Mouse (Mus musculus): Measurements from ENCODE around the gene Sumo1. TPM values are rescaled to one million over a fixed set of nuclear protein-coding genes. Genes with fewer than 3 reads are reported as not detected.
"Not testable (repeated sequence)": the region's sequence is repeated elsewhere in the genome, so short reads cannot be mapped to it uniquely, and the experiment has no call there.

The Sumo1 gene
- total RNA-seq, 2 experiments from 2014 or later, result 103 to 110 TPM

DNA sequence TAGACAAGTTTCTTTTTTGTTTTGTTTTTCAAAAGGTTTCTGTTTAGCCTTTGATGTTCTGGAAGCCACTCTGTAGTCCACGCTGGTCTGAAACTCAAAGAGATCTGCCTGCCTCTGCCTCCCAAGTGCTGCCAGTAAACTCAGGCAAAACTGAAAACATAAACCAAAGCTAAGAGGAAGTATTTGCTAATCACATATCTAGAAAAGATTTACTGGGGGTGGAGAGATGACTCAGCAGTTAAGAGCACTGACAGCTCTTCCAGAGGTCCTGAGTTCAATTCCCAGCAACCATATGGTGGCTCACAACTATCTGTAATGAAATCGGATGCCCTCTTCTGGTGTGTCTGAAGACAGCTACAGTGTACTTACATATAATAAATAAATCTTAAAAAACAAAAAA lies 24.1 kb downstream of the Sumo1 start:
- intact Hi-C loops (cut with DNase I); DNase-seq (ENCODE audit: low spot score in 2 of 2): not testable (repeated sequence)

DNA sequence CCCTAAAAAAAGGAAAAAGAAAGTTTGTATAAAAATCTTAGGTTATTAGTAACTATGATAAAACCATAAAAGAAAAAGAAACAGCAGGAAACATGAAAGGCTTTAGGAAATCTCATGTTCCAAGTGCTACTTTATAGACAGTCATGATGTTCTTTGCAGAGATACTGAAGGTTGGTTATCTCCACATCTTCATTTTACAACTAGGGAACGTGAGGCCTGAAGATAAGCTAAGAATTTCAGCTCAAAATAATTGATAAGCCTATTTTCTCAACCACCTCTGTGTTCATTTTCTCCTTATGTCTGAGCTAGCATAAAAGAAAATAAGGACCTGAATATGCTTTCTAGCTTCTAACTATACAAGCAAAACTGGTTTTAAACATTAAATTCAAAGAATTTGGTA lies 28.1 kb downstream of the Sumo1 start:
- no peak for DNase-seq (ENCODE audit: low spot score in 2 of 2)
- intact Hi-C loops (cut with DNase I), result no loop called here

DNA sequence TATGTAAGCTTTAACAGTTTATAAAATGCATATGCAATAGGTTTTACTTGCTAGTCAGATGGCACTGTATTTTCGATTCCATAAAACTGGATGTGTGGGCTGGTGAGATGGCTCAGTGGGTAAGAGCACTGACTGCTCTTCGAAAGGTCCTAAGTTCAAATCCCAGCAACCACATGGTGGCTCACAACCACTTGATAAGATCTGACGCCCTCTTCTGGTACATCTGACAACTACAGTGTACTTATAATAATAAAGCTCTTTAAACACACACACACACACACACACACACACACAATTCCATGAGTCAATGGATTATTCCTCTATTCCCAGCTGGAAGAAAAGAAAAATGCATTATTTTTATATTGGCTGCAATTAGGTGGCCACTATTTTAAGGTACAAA lies 32.3 kb downstream of the Sumo1 start:
- intact Hi-C loops (cut with DNase I), result no loop called here
- DNase-seq (ENCODE audit: low spot score in 2 of 2), result peak in 1 of 2 experiments; percentile 28

DNA sequence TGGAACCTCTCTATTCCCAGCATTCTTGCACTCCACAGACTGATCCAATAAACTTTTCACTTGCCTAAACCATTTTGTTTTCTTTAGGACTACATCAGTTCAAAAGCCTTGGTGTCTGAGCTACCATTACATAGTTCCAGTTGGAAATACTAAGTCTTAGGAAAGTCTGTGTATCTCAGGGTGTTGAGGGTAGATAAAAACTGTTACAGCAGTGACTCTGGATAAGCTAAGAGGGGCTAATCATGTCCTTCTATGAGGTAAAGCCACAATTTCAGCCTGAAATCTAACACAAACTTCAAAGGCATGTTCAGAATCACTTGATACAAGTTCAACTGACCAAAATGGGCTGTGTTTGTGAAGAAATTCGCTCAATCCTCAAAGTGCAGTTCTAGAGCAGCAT lies 34.3 kb downstream of the Sumo1 start:
- intact Hi-C loops (cut with DNase I), result no loop called here
- no peak for DNase-seq (ENCODE audit: low spot score in 2 of 2)

DNA sequence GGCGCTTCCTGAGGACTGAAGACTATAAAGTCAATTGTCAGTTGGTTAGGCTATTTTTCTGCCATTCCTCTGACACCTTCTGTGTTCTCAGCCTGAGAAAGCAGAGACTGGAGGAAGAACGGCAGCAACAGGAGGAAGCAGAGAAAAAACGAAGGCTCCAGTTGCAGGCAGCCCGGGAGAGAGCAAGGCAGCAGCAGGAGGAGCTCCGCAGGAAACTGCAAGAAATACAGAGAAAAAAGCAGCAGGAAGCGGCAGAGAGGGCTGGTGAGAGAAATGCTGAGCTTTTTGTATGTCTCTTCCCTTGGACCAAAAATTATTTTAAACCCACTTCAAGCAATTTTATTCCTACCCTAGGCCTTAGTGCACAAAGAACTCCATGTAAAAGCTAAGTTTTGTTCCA lies 37.6 kb downstream of the Sumo1 start:
- peak in 1 of 2 experiments; percentile 13 for DNase-seq (ENCODE audit: low spot score in 2 of 2)
- intact Hi-C loops (cut with DNase I), result no loop called here

DNA sequence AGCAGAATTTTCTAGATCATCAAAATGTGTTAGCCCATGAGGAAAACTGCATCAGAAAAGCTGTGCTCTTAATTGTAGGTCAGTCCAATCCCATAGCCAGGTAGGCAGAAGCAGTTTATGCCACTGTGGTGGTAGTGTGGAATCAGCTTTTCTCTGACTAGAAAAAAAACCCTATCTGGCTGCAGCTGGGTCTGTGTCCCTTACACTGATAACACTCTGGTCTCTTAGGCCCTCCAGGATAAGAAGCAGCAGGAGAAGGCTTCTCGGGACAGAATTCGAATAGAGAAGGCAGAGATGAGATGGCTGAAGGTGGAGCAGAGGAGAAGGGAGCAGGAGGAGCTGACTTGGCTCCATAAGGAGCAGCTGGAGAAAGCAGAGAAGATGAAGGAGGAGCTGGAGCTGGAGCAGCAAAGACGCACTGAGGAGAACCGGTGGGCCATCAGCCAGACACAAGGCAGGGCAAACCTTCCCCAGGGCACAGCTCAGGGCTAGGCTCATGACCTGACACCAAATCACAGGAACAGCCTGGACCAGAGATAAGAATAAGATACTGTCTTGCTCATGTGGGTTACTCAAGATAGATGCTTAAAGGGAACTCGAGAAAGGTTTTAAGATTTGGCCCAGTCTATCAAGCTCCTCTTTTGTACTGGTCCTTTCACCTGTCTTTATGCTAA lies 38.5 kb downstream of the Sumo1 start:
- DNase-seq (ENCODE audit: low spot score in 2 of 2), result no peak
- intact Hi-C loops (cut with DNase I), result no loop called here

DNA sequence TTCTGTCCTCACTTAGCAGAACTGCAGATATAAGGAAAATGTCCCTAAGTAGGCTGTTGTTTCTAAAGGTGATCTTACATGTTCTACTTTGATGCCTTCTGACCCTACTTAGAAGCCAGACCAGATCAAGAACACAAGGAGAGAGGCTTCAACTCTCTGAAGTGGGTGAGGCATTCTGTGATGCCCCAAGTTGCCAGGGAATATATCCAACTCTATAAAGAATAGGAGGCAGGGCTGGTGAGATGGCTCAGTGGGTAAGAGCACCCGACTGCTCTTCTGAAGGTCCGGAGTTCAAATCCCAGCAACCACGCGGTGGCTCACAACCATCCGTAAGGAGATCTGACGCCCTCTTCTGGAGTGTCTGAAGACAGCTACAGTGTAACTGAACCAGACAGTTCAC lies 40.3 kb downstream of the Sumo1 start:
- DNase-seq (ENCODE audit: low spot score in 2 of 2); intact Hi-C loops (cut with DNase I): not testable (repeated sequence)

DNA sequence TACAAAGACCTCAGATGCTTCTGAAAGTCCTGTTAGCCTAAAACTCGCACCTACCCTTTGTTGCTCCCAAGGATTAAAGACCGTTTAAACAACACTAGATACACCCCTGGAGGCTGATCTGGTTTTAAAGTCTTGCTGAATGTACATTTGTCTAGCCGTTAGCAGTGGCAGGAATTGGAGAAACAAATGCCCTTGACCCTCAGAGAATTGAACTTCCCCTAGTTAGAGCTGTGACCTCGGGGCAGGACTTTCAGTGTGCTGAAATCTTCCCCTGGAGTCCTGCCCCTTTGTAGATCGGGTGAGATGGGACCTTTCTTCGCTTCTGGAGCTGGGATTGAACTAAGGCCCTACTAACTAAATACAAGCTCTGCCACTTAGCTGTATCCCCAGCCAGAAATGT lies 41.4 kb downstream of the Sumo1 start:
- intact Hi-C loops (cut with DNase I), result no loop called here
- DNase-seq (ENCODE audit: low spot score in 2 of 2), result no peak

DNA sequence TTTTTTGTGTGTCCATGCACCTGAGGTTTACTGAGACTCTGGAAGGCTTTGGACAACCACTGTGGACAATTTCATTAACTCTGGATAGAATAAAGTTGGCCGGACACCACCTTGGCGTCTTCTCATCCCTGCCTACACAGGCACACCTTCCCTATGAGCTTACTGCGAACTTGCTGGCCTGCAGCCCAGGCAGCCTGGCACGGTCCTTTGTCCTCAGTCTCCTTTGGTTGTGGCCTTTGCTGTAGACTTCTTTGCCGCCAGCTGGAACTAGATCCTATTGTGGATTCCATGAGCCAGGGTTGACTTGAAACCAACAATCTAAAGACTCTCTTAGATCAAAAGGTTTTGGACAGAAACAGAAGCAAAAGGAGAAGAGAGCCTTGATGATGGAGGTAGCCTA lies 45.2 kb downstream of the Sumo1 start:
- intact Hi-C loops (cut with DNase I), result no loop called here
- no peak for DNase-seq (ENCODE audit: low spot score in 2 of 2)

DNA sequence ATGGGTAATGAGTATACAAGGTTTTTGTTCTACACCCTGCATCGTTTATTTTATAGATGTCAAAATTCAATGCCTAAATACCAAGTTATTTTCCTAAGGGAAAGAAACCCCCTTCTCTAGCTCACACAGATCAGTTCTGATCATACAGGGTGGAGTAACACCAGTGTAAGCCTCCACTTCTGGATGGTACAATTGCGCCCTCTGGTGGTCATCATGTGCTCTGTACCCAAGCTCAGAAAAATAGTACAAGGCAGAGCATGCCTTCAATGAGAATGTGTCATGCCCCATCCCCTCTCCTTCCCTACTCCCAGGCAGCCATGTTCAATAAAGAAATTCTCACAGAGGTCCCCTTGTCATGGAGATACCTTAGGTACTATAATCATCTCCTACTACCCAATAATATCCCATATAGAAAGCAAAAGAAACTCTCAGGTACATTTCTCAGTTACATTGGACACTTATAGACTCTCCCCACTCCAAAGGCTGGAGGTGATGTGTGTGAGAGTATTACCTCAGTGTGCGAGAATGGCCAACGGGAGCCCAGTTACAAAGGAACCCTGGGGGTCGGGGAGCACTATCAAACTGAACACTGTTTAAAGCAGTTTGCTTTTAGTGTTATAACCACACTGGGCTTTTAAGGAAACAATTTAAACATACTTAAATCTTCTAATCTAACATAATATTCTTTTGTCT lies 47.2 kb downstream of the Sumo1 start:
- DNase-seq (ENCODE audit: low spot score in 2 of 2), result peak; percentile 69 to 86
- intact Hi-C loops (cut with DNase I), result loop anchor here (1.0 to 5.0 kb wide), 3 partner anchors 307 to 851 kb away; no protein-coding TSS in a partner anchor

DNA sequence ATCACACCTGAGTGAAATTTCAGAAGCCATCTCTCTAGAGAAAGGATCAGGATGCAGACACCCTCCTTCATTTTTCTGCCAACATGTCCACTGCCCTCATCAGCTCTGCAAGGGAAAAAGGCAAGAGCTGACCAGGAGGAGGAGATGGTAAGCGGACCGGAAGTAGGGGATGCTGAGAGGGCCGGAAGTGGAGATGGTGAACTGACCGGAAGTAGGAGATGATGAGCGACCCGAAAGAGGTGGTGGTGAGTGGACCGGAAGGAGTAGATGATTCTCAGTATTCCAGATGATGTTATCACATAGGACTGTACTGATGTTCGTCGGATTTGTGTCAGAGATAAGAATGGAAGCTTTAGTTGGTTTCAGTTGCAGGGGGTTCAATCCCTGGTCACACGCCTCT lies 51.4 kb downstream of the Sumo1 start:
- intact Hi-C loops (cut with DNase I), result loop anchor here (5.0 kb wide), 1 partner anchor 362 kb away; the partner anchor contains the start of gene Cdk15
- no peak for DNase-seq (ENCODE audit: low spot score in 2 of 2)

DNA sequence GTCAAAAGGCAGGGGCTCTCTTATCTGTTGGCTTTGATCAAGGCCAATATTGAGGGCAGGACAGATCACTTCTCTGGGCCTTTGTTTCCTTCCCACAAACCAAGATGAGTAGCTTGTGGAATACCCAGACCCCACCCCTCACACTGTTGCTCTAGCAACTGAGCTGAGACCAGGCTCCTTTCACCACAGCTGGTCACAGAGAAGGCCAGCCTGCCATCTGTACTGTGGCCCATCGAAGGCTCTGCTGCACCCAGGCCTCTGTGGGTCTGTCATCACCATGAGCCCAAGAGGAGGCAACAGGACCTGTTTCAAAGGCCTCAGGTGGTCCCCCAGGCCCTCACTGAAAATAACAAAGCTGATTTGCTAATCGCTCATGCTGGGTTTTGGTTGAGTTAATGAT lies 55.6 kb downstream of the Sumo1 start:
- intact Hi-C loops (cut with DNase I), result loop anchor here (5.0 kb wide), 1 partner anchor 358 kb away; the partner anchor contains the start of gene Cdk15

DNA sequence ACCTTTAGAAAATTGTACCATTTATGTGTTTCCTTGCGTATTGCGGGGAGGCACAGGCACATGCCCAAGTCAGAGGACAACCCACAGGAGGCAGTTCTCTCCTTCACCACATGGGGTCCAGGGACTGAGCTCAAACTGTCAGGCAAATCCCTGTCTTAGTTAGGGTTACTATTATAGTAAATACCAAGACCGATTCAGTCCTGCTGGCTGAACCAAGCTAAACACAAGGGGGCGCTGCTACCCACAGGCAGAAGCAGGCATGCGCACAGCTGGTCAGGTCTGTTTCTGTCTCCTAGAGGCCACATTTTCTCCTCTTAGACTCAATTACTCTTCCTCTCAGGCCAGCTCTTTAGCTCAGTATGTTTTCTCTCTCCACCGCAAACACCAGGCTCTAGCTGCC lies 56.8 kb downstream of the Sumo1 start:
- intact Hi-C loops (cut with DNase I), result no loop called here

More for the DNA sequence above, 55.6 kb downstream of the Sumo1 start:
- no peak for DNase-seq (ENCODE audit: low spot score in 2 of 2)

DNA sequence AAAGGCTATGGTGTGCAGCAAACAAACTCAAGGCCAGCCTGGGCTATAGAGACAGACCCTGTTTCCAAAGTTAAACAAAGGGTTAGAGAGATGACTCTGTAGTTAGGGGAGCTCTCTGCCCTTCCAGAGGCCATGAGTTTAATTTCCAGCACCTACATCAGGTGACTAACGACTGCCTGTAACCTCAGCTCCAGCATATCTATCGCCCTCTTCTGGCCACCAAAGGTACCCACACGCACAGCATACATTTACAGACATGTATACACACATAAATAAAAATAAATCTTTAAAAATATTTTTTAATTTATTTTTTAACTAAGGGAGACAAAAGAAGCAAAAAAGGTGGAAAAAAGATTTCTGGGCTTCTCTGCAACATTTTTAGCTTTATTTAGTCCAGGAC lies 59.7 kb downstream of the Sumo1 start:
- no peak for DNase-seq (ENCODE audit: low spot score in 2 of 2)

More for the DNA sequence above, 56.8 kb downstream of the Sumo1 start:
- peak; percentile 42 to 73 for DNase-seq (ENCODE audit: low spot score in 2 of 2)

DNA sequence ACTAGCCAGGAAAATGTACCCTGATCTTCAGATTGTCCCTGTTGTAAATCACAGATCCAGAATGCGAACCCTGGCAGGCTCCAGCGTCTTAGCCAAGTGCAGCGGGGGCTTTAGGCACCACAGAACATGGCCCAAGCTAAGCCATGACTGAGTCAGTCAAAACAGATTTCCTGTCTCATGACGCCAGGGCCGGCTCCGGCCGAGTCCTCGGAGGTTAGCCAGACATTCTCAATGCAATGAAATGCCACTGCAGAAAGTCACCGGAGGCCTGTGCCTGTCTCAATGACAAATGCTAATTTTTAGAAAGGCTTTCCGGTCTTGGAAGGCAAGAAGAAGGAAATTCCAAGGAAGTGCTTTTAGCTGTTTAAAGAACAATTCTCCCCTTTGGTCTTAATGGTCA lies 60.7 kb downstream of the Sumo1 start:
- intact Hi-C loops (cut with DNase I), result no loop called here
- DNase-seq (ENCODE audit: low spot score in 2 of 2), result no peak

More for the DNA sequence above, 59.7 kb downstream of the Sumo1 start:
- intact Hi-C loops (cut with DNase I), result no loop called here

DNA sequence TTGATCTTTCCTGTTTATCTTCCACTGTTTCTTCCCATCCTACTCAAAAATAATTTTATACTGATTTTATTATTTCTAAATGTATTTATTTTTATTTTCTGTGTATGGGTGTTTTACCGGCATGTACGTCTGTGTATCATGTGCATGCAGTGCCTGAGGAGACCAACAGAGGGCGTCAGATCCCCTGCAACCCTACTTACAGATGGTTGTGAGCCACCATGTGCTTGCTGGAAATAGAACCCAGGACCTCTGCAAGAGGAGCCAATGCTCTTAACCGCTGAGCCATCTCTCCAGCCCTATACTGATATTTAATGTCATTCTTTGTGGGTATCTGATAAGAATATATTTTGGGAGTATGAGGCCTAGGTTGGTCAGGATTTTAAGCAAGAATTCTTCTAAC lies 61.2 kb downstream of the Sumo1 start:
- intact Hi-C loops (cut with DNase I), result no loop called here
- no peak for DNase-seq (ENCODE audit: low spot score in 2 of 2)

DNA sequence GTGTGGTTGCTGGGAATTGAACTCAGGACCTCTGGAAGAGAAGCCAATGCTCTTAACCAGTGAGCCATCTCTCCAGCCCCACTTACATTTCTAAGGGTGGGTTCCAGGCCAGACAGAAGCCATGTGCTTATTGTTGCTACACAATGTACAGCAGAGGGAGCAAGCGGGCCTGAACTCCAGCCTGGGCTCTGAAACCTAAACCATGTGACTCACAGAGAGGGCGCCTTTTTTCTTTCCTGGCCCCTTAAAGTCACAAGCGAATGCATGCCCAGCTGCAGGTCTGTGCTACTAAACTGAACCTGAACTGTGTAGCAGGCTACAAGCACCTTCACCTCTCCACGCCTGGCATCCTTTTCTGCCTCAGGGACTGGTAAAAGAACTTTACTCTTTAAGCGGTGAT lies 61.7 kb downstream of the Sumo1 start:
- no peak for DNase-seq (ENCODE audit: low spot score in 2 of 2)
- intact Hi-C loops (cut with DNase I), result no loop called here

DNA sequence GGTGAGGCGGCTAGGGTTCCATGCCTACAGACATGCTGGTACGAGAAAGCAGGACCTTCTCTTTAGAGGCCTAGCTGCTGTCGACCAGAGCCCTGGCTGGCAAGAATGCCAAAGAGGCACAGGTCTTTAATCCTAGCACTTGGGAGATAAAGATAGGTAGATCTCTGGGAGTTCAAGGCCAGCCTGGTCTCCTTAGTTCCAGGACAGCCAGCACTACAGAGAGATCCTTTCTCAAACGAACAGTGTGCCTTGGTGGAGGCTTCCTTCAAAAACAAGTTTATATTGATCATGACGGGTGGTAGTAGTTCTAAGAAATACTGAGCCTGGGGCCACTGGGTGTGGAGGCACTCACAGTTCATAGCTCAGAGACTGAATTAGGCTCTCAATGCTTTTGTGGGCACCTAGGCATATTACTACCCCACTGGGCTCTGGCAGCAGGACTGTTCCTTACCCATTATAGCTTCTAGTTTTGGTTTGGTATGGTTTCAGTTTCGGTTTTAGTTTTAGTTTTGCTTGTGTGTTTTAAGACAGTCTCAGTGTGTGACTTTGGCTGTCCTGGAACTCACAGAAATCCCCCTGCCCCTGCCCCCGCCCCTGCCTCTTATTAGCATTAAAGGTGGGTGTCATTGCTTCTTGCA lies 62.4 kb downstream of the Sumo1 start:
- no peak for DNase-seq (ENCODE audit: low spot score in 2 of 2)
- intact Hi-C loops (cut with DNase I), result no loop called here

DNA sequence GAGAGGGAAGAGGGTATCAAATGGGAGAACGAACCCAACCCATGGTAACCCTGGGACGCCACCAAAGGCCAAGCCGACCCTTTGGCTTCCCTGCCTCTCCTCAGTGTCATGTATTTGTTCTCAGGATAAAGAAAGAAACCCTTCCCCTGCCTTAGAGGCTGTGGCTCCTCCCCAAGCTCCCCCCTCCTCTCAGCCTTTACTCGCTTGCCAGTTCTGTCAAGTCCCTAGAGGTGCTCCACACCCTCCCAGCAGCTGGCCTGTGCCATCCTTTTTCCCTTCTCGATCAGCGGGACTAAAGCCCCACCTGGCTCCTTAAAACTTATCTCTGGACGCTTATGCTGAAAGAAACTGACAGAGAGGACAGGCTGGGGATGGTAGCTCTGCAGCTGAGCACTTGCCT lies 63.6 kb downstream of the Sumo1 start:
- DNase-seq (ENCODE audit: low spot score in 2 of 2), result no peak
- intact Hi-C loops (cut with DNase I), result no loop called here

DNA sequence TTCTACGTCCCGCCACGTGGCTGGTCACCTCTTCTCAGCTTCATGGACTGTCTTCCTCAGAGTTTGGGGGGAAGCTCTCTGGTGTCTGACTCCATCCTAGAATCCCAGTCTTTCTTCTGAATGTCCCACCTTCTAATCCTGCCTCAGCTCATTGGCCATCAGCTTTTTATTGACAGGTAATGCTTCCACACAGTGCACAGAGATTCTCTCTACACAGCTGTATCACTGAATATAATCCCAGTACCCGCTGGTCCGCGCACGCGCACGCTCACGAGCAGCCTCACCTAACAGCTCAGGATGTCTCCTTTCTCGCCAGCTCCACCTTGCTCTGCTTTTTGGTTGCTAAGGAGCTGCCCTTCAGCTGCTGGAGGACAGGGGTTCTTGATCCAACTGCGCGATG lies 64.2 kb downstream of the Sumo1 start:
- intact Hi-C loops (cut with DNase I), result no loop called here
- no peak for DNase-seq (ENCODE audit: low spot score in 2 of 2)

DNA sequence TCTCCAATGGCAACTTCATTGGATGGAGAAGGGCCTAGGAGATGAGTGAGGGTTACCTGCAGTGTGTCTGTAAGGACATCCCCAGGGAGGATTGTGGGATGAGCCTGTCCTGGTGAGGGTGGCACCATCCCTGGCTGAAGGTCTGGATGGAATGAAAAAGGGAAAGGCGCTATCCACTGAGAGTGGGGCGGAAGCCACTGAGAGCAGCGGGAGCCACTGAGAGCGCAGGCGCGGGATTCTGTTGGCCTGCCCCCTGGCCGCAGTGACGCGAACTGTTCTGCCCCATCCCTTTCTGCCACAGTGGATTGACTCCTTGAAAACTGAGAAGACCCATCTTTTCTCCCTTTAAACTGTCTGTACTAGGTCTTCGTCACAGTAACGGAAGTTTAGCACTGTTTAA lies 66.7 kb downstream of the Sumo1 start:
- DNase-seq (ENCODE audit: low spot score in 2 of 2), result no peak
- intact Hi-C loops (cut with DNase I), result no loop called here
